Mouse (Mus musculus) kidney, postnatal 10 days (tissue): ENCODE results near the gene Tarm1.
A peak's percentile ranks its signal among the peaks of the same experiment; 100 is the strongest.

Experiments
- DNase-seq: peaks from one replicate; pipeline ENCODE4 v3.0.0; 2021; ENCODE audit warnings: mixed read lengths

The Tarm1 gene

GRCm38 (mm10) chr7:3502439-3502838, at the start of gene Tarm1:
Gene Tarm1, minus strand, starts transcription at chr7:3502624.
- no peak for DNase-seq

GRCm38 (mm10) chr7:3505913-3506312, 3.5 kb upstream of the Tarm1 start:
- no peak for DNase-seq

GRCm38 (mm10) chr7:3500406-3500805, 2.0 kb downstream of the Tarm1 start:
- DNase-seq: no peak

GRCm38 (mm10) chr7:3481948-3482608, 20.3 kb downstream of the Tarm1 start:
- no peak for DNase-seq

- no peak for DNase-seq
Measured at GRCm38 (mm10) chr7:3476728-3477127, 25.7 kb downstream of the Tarm1 start.

GRCm38 (mm10) chr7:3474291-3475080, 27.9 kb downstream of the Tarm1 start:
- peak; percentile 7 for DNase-seq

GRCm38 (mm10) chr7:3472774-3473173, 29.6 kb downstream of the Tarm1 start:
- DNase-seq: no peak

- no peak for DNase-seq
Measured at GRCm38 (mm10) chr7:3468614-3469013, 33.8 kb downstream of the Tarm1 start.

GRCm38 (mm10) chr7:3463306-3463705, 39.1 kb downstream of the Tarm1 start:
- DNase-seq: no peak

GRCm38 (mm10) chr7:3460261-3460660, 42.2 kb downstream of the Tarm1 start:
- DNase-seq: no peak

- no peak for DNase-seq
Measured at GRCm38 (mm10) chr7:3457841-3458217, 44.6 kb downstream of the Tarm1 start.

GRCm38 (mm10) chr7:3457111-3457840, 45.1 kb downstream of the Tarm1 start:
- no peak for DNase-seq

- no peak for DNase-seq
Measured at GRCm38 (mm10) chr7:3453486-3454183, 48.8 kb downstream of the Tarm1 start.

- DNase-seq: no peak
Measured at GRCm38 (mm10) chr7:3452821-3453485, 49.5 kb downstream of the Tarm1 start.

GRCm38 (mm10) chr7:3451161-3451560, 51.3 kb downstream of the Tarm1 start:
- DNase-seq: no peak

- no peak for DNase-seq
Measured at GRCm38 (mm10) chr7:3450671-3451070, 51.8 kb downstream of the Tarm1 start.

- peak; percentile 87 for DNase-seq
Measured at GRCm38 (mm10) chr7:3448737-3449454, 53.5 kb downstream of the Tarm1 start.

GRCm38 (mm10) chr7:3447026-3447425, 55.4 kb downstream of the Tarm1 start:
- DNase-seq: no peak

GRCm38 (mm10) chr7:3446584-3446983, 55.8 kb downstream of the Tarm1 start:
- peak; percentile 9 for DNase-seq

- no peak for DNase-seq
Measured at GRCm38 (mm10) chr7:3444678-3445077, 57.7 kb downstream of the Tarm1 start.

- DNase-seq: no peak
Measured at GRCm38 (mm10) chr7:3442476-3443062, 59.9 kb downstream of the Tarm1 start.
